Mouse (Mus musculus): Measurements from ENCODE around the gene E130114P18Rik.

E130114P18Rik gene

DNA sequence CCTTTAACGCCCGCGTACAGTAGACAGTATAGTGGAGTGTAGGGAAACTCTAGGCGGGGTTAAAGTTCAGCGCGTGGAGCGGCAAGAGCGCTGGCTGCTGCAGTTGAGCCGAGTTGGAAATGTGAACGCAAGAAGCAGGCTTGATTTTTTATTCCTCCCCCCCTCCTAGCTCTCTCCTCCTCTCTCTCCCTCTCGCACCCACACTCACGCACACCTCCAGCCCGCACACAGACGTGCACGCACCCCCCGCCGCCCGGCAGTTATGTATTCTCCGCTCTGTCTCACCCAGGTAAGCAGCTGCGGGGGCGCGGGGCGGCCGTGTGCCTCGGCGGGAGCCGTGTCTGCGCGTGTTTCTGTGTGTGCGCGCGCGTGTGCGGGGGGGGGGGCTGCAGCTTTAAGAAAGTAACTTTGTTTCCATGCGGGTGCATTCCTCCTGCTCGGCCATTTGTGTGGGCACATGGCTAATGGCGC lies at the start of gene E130114P18Rik:
E130114P18Rik (minus strand) TSS at position 373 of the 471 bp plus-strand sequence.
- DNase-seq (ENCODE audit: low read depth, low spot score) = no peak

GRCm38 (mm10) chr4:97827115-97827514 lies 49.2 kb upstream of the E130114P18Rik start:
- no peak for DNase-seq (ENCODE audit: low read depth, low spot score)

- DNase-seq (ENCODE audit: low read depth, low spot score) = no peak
Observed at GRCm38 (mm10) chr4:97825841-97826240, 48.0 kb upstream of the E130114P18Rik start.

DNA sequence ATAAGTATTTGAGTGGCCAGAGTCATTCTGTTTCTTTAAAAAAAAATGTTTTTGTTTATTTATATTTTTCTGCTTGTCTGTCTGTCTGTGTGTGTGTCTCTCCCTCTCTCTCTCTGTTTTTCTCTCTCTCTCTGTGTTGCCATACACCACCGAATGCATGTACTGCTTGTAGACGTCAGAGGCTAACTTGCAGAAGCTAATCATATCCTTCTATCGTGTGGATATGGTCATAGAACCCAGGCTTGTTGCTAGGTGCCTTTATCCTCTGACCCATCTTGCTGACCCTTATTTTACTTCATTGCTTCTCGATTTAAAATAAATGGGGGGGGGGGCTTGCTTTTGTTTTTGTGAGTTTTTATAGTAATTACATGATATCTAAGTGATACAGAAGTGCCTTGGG lies 47.6 kb upstream of the E130114P18Rik start:
- no peak for DNase-seq (ENCODE audit: low read depth, low spot score)

- no peak for DNase-seq (ENCODE audit: low read depth, low spot score)
Observed at GRCm38 (mm10) chr4:97824451-97824850, 46.6 kb upstream of the E130114P18Rik start.

DNA sequence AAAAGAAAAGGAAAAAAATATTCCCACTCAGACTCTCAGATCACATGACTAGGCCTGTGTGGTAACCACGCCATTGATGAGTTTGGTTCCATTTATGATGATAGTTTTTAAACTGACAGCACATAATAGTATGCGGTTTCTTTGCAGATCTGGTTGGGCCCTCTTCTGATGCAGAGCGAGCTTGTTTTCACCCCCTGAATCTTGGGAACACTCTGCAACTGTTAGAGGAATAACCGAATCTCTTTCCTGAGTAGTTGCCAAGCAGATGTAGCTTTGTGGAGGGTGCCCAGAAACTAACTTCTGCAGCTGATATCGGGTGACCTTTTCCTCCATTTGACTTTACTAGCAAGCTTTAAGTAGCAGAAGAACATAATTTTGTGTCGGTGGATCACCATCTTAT lies 45.6 kb upstream of the E130114P18Rik start:
- DNase-seq (ENCODE audit: low read depth, low spot score) = no peak

- no peak for DNase-seq (ENCODE audit: low read depth, low spot score)
Observed at GRCm38 (mm10) chr4:97821556-97822251, 43.8 kb upstream of the E130114P18Rik start.

DNA sequence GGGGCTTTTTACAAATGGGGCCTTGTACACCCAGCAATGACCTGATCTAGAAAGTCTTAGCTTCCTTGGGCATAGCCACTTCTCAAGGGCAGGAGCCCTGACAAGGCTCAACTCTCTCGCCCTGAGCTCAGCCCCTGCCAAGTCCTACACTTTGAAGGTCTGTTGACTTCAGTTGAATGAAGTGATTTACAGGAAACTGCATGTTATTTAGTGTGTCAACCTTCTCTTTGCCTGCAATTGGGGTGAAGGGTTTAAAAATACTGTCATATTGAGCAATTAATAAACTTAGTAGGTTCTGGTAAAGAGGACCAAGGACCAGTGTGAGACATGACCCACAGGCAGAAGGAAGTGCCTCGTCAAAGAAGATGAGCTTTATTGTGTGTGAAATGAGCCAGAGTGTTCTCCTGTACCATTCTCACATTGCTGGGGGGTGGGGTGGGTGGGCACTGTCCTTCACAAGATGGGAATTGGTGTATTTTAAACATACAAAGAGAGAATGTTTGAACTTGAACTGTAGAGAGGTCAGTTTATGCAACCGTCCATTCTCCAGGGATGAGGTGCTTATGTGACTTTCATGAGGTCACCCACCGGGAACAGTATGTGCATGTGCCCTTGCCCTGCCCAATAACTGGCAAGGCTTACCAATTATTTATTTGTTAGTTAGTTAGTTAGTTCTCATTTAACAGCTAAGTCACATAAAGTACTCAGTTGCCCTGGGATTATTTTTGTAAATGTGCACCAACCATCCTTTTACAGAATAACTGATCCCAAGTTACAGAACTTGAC lies 42.8 kb upstream of the E130114P18Rik start:
- DNase-seq (ENCODE audit: low read depth, low spot score) = no peak

GRCm38 (mm10) chr4:97819101-97819500 lies 41.2 kb upstream of the E130114P18Rik start:
- no peak for DNase-seq (ENCODE audit: low read depth, low spot score)

DNA sequence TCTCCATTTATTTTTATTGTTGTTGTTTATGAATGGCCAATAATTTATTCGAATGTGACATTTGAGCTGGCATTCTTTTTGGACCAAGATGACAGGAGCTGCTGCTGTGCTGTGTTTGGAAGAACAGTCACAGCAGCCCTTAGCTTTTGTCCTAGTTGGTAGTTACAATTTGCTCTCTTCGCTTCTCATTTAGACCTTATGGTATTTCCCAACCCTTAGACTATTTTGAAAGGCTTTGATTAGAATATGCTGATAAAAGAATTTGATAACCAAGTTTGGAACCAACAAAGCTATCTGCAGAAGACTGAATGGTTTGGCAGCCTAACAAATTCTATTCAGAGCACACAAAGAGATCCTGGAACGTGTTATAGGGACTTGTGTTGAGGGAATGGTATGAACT lies 40.6 kb upstream of the E130114P18Rik start:
- no peak for DNase-seq (ENCODE audit: low read depth, low spot score)

GRCm38 (mm10) chr4:97817741-97818140 lies 39.9 kb upstream of the E130114P18Rik start:
- no peak for DNase-seq (ENCODE audit: low read depth, low spot score)

DNA sequence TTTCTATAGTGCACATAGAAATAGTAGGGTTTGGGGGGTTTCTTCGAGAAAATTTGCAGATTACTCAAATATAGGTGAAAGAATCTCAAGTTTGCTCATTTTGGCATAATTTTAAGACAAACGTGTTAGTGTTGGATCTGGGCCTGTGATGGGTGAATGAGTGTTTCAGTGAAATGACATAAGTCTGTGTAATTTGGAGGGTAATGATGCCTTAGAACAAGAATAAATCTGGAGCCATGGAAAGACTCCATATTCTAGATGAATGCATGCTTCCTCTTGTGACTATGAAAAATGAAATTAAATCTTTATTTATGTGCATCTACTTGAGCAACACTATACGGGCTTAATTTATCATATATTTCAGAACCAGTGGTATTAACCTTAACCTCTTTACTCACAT lies 38.9 kb upstream of the E130114P18Rik start:
- no peak for DNase-seq (ENCODE audit: low read depth, low spot score)

DNA sequence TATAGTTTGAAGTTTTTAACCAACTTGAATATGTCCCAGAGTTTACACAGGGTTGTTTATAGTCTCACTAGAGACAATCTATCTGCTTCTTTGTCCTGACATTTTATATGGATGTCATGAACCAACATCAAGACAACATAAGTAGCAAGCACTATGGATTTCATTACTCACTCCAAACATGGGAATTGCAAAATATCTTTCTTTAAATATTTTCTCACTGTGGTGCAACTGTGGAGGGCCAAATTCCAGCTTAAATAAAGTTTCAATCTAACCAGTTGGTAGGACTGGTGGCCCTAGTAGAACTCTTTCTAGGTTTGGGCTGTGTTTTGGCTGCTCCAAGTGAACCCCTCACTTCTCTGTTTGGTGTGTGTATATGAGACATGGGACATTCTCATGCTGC lies 38.1 kb upstream of the E130114P18Rik start:
- DNase-seq (ENCODE audit: low read depth, low spot score) = no peak

- no peak for DNase-seq (ENCODE audit: low read depth, low spot score)
Observed at GRCm38 (mm10) chr4:97814515-97814914, 36.6 kb upstream of the E130114P18Rik start.

GRCm38 (mm10) chr4:97813996-97814395 lies 36.1 kb upstream of the E130114P18Rik start:
- no peak for DNase-seq (ENCODE audit: low read depth, low spot score)

DNA sequence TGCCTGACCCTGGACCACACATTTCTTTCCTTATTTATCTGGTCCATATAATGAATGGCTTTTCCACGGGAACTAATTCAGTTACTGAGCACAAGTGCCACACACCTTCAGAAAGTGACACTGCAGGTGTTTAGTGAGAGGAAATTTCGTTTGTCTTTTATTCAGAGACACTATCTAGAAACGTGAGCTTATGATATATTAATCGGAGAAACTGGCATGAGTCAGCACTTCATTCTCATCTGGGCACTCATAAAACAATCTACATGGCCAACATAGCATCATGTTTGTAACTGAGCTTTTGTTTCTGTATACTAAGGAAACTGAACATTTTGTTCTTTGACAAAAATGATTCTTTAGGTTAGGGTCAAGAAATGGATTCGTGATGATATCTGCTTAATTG lies 35.2 kb upstream of the E130114P18Rik start:
- no peak for DNase-seq (ENCODE audit: low read depth, low spot score)

GRCm38 (mm10) chr4:97810348-97810939 lies 32.6 kb upstream of the E130114P18Rik start:
- DNase-seq (ENCODE audit: low read depth, low spot score) = no peak

DNA sequence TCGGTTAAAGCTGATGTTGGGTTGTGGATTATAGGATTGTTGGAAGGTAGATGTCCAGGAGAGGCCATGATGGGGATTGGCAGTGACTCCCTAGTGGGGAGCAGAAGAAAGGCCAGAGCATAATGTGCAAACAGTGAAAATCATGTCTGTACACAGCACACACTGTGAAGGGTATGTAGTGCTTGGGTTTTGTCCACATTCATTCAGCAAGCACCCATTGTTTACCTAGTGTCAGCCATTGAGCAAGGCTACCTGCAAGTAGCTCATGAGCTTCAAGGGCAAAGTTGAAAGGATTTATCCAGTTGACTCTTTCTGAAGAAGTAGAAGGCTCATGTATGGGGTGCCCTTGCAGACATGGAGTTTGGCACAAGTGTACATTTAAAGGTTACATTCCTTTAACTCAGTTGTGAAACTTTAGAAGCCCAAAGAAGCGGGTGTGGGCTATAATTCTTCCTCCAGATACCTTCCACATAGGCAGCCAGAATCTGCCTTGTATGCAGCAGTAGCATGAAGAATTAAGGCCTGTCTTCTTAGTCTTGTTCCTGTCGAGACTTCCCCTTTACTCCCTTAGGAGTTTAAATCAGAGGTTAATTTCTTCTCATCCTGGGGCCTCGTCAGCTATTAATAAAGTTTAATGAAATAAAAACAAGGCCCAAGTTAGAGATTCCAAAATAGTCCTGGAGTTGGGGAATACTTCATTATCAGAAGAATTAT lies 31.9 kb upstream of the E130114P18Rik start:
- DNase-seq (ENCODE audit: low read depth, low spot score) = no peak

DNA sequence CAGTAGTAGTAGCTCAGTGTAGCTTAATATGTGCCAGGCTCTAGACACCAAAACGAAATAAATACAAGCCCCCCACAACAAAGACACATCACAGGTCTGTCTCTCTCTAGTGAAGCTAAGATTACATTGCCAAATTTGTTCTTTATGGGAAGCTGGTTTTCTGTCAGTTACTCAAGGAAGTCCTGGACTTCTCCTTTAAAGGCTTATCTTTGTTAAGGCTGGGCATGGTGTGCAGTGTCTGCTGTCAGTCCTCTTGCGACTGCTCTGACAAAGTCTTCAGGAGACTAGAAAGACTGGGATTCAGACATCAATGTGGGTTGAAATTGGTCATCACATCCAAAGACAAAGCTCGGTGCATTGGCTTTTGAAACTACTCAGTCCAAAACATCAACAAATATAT lies 31.0 kb upstream of the E130114P18Rik start:
- DNase-seq (ENCODE audit: low read depth, low spot score) = no peak

DNA sequence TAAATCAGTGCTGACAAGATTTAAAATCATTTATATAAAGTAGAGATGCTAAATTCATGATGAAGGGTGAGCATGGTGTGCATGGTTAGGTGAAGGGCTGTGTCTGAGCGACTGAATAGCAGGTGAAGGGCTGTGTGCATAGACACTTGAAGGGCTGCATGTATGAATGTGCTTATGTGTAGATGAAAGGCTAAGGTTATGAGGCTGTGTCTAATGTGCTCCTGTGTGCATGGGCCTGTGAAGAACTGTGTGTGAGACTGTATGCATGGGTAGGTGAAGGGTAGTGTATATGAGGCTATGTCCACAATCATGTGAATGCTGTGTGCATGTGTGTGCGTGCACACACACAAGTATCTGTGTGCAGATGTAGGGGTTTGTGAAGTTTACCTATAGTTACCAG lies 29.0 kb upstream of the E130114P18Rik start:
- no peak for DNase-seq (ENCODE audit: low read depth, low spot score)

DNA sequence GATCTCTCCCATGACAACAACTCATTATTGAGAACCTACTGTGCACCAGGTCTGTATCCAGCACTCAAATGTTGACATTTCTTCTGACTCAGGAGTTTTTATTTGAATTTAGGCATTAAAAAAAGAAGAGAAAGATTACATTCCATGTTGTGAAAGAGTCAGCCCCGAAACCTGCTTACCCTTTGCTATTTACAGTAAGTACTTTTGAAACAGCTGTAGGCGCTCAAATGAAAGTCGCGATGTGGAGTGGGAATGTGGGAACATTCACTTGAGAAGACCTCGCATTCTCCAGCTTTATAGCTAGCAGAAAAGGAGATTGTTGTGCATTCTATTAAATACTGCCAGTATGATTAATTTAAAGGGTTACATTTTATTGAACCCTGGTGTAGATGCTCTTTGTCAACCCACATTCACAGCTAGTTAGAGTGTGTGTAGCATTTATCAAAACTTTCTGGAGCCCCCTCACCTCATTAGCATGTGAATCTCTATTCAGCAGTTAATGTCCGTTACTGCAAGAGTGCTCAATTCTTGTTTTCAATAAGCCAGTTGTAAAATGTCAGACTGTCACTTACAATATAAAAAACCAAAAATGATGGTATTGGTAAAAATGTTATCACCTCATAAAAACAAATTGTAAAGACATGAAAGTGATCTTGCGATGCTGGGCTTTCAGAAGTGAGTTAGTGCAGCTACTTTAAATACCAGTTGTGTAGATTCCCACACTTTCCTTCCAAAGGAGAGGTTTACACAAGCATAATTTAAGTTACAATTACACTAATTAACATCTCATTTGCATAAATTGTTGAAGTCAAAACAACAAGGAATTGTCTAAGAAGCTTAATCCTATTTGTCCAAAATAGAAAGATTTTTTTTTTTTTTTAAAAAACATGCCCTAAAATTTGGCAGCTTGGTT lies 28.3 kb upstream of the E130114P18Rik start:
- DNase-seq (ENCODE audit: low read depth, low spot score) = no peak
